Mouse (Mus musculus): ENCODE measurements at regions not wholly inside any gene's neighbourhood (a gene's known extent, or its start where the extent isn't known, plus 50 kb on each side); places are given as distances from the start of the nearest gene placed in this dataset.

- DNase-seq, result no peak
- Histone ChIP-seq H3K9ac (ENCODE audit: low read depth, low read length) (no peak overlapping the region), H3K4me3 (no peak overlapping the region), H3K27me3 (ENCODE audit: control insufficient read depth, insufficient read depth, low read length) (no peaks in the 10 kb centered on the region), H3K36me3 (ENCODE audit: control insufficient read depth, insufficient read depth, low read length) (no peaks in the 10 kb centered on the region), H3K27ac (no peak overlapping the region), H3K79me2 (replicated peaks; ENCODE audit: control insufficient read depth, insufficient read depth, low read length) (no peaks in the 10 kb centered on the region), H3K4me1 (ENCODE audit: control insufficient read depth, insufficient read depth, low read length) (no peaks in the 10 kb centered on the region)
- intact Hi-C loops (cut with DNase I), result no loop called here
- TF ChIP-seq EP300 (IDR thresholded peaks at IDR 0.05; ENCODE audit: insufficient read depth, low read depth, low read length), result no peak
- no peak for TF ChIP-seq POLR2A (IDR thresholded peaks at IDR 0.05; ENCODE audit: insufficient read depth, low read depth, low read length)
- TF ChIP-seq CTCF (IDR thresholded peaks at IDR 0.05), result no peak
- 91% methylated on average over 1 of the region's 1 CpGs for WGBS
Observed at GRCm38 (mm10) chr2:135525779-135526178, 133.0 kb upstream of the Plcb4 start.

- Histone ChIP-seq H3K9ac (ENCODE audit: low read depth, low read length) (no peak overlapping the region), H3K27me3 (ENCODE audit: control insufficient read depth, insufficient read depth, low read length) (no peaks in the 10 kb centered on the region), H3K36me3 (ENCODE audit: control insufficient read depth, insufficient read depth, low read length) (no peaks in the 10 kb centered on the region), H3K79me2 (replicated peaks; ENCODE audit: control insufficient read depth, insufficient read depth, low read length) (no peaks in the 10 kb centered on the region), H3K4me1 (ENCODE audit: control insufficient read depth, insufficient read depth, low read length) (no peaks in the 10 kb centered on the region), H3K27ac (no peak overlapping the region), H3K4me3 (no peak overlapping the region)
- intact Hi-C loops (cut with DNase I), result no loop called here
- DNase-seq, result no peak
- no peak for TF ChIP-seq CTCF (IDR thresholded peaks at IDR 0.05)
- TF ChIP-seq POLR2A (IDR thresholded peaks at IDR 0.05; ENCODE audit: insufficient read depth, low read depth, low read length), result no peak
- no peak for TF ChIP-seq EP300 (IDR thresholded peaks at IDR 0.05; ENCODE audit: insufficient read depth, low read depth, low read length)
- WGBS, result 83% methylated on average over 3 of the region's 3 CpGs
Observed at GRCm38 (mm10) chr2:135529619-135530018, 129.2 kb upstream of the Plcb4 start.

DNA sequence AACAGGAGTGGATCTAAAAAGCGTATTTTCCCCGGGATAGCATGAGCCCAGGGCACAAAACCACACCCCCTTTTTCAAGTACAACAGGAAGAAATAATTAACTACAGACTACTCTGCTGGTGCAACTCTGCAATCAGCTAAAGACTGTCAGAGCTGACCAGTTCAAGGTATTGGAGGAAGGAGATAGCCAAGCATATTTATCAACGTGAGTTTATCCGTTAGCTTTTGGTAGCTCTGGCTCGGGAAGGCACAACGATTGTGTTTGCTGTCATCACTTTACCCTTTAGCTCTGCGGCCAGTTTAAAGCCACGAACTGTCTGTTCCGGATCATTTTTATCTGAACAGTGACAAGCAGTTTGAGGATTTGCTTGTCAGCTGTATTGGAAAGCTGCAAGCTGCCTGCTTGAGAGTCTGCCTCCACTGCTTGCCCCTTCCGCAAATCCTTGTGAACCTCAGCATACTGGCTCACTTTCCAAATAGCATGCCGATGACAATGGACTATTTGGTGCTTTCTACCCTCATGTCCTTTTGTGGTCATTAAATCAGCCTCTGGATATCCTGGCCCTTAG is 122.4 kb upstream of the Plcb4 start:
- Histone ChIP-seq H3K27ac (peak overlapping the region; percentile 1), H3K36me3 (ENCODE audit: control insufficient read depth, insufficient read depth, low read length) (no peaks in the 10 kb centered on the region; the same call in 1 of the 2 replicates), H3K4me1 (ENCODE audit: control insufficient read depth, insufficient read depth, low read length) (peaks cover 6% of the 10 kb centered on the region), H3K27me3 (ENCODE audit: control insufficient read depth, insufficient read depth, low read length) (no peaks in the 10 kb centered on the region), H3K9ac (ENCODE audit: low read depth, low read length) (peak overlapping the region; percentile 7), H3K4me3 (peak overlapping the region; percentile 43), H3K79me2 (replicated peaks; ENCODE audit: control insufficient read depth, insufficient read depth, low read length) (no peaks in the 10 kb centered on the region)
- intact Hi-C loops (cut with DNase I), result no loop called here
- no peak for TF ChIP-seq CTCF (IDR thresholded peaks at IDR 0.05)
- TF ChIP-seq POLR2A (IDR thresholded peaks at IDR 0.05; ENCODE audit: insufficient read depth, low read depth, low read length), result no peak
- TF ChIP-seq EP300 (IDR thresholded peaks at IDR 0.05; ENCODE audit: insufficient read depth, low read depth, low read length), result no peak
- peak; percentile 17 to 22 for DNase-seq
- WGBS, result 13% methylated on average over 11 of the region's 11 CpGs

- no peaks in the 10 kb centered on the region; the same call in 1 of the 2 replicates for H3K36me3 ChIP-seq (ENCODE audit: control insufficient read depth, insufficient read depth, low read length)
- 65% methylated on average over 2 of the region's 2 CpGs for WGBS
- peak in 1 of 2 experiments; percentile 4 for DNase-seq
- intact Hi-C loops (cut with DNase I), result no loop called here
- no peak overlapping the region for H3K4me3 ChIP-seq
- H3K9ac ChIP-seq (ENCODE audit: low read depth, low read length), result no peak overlapping the region
- TF ChIP-seq EP300 (IDR thresholded peaks at IDR 0.05; ENCODE audit: insufficient read depth, low read depth, low read length), result no peak
- no peak for TF ChIP-seq POLR2A (IDR thresholded peaks at IDR 0.05; ENCODE audit: insufficient read depth, low read depth, low read length)
- TF ChIP-seq CTCF (IDR thresholded peaks at IDR 0.05), result no peak
- no peaks in the 10 kb centered on the region for H3K79me2 ChIP-seq (replicated peaks; ENCODE audit: control insufficient read depth, insufficient read depth, low read length)
- H3K27me3 ChIP-seq (ENCODE audit: control insufficient read depth, insufficient read depth, low read length), result no peaks in the 10 kb centered on the region
- H3K4me1 ChIP-seq (ENCODE audit: control insufficient read depth, insufficient read depth, low read length), result peaks cover 6% of the 10 kb centered on the region
- H3K27ac ChIP-seq, result no peak overlapping the region
Observed at GRCm38 (mm10) chr2:135538022-135538421, 120.8 kb upstream of the Plcb4 start.

GRCm38 (mm10) chr2:135541058-135541457 is 117.8 kb upstream of the Plcb4 start:
- WGBS, result 94% methylated on average over 2 of the region's 2 CpGs
- Histone ChIP-seq H3K9ac (ENCODE audit: low read depth, low read length) (no peak overlapping the region), H3K79me2 (replicated peaks; ENCODE audit: control insufficient read depth, insufficient read depth, low read length) (no peaks in the 10 kb centered on the region), H3K4me1 (ENCODE audit: control insufficient read depth, insufficient read depth, low read length) (peaks cover 6% of the 10 kb centered on the region), H3K4me3 (no peak overlapping the region), H3K27ac (no peak overlapping the region), H3K36me3 (ENCODE audit: control insufficient read depth, insufficient read depth, low read length) (no peaks in the 10 kb centered on the region; the same call in 1 of the 2 replicates), H3K27me3 (ENCODE audit: control insufficient read depth, insufficient read depth, low read length) (no peaks in the 10 kb centered on the region)
- DNase-seq, result no peak
- intact Hi-C loops (cut with DNase I), result no loop called here
- TF ChIP-seq EP300 (IDR thresholded peaks at IDR 0.05; ENCODE audit: insufficient read depth, low read depth, low read length), result no peak
- no peak for TF ChIP-seq CTCF (IDR thresholded peaks at IDR 0.05)
- no peak for TF ChIP-seq POLR2A (IDR thresholded peaks at IDR 0.05; ENCODE audit: insufficient read depth, low read depth, low read length)

GRCm38 (mm10) chr2:135541930-135542329 is 116.9 kb upstream of the Plcb4 start:
- Histone ChIP-seq H3K9ac (ENCODE audit: low read depth, low read length) (no peak overlapping the region), H3K36me3 (ENCODE audit: control insufficient read depth, insufficient read depth, low read length) (no peaks in the 10 kb centered on the region; the same call in 1 of the 2 replicates), H3K4me3 (no peak overlapping the region), H3K4me1 (ENCODE audit: control insufficient read depth, insufficient read depth, low read length) (peaks cover 3% of the 10 kb centered on the region; the same call in 1 of the 2 replicates), H3K79me2 (replicated peaks; ENCODE audit: control insufficient read depth, insufficient read depth, low read length) (no peaks in the 10 kb centered on the region), H3K27ac (no peak overlapping the region), H3K27me3 (ENCODE audit: control insufficient read depth, insufficient read depth, low read length) (no peaks in the 10 kb centered on the region)
- intact Hi-C loops (cut with DNase I), result no loop called here
- TF ChIP-seq EP300 (IDR thresholded peaks at IDR 0.05; ENCODE audit: insufficient read depth, low read depth, low read length) (no peak), CTCF (IDR thresholded peaks at IDR 0.05) (no peak), POLR2A (IDR thresholded peaks at IDR 0.05; ENCODE audit: insufficient read depth, low read depth, low read length) (no peak)
- no peak for DNase-seq

Data from heart, adult 2 months (tissue).